Mouse (Mus musculus): ENCODE measurements around the gene Il5ra.

Gene Il5ra

GRCm38 (mm10) chr6:106732563-106732962, 16.3 kb downstream of the Il5ra start:
- no peak for DNase-seq

- DNase-seq, result no peak
Measured at GRCm38 (mm10) chr6:106729682-106730314, 19.0 kb downstream of the Il5ra start.

DNA sequence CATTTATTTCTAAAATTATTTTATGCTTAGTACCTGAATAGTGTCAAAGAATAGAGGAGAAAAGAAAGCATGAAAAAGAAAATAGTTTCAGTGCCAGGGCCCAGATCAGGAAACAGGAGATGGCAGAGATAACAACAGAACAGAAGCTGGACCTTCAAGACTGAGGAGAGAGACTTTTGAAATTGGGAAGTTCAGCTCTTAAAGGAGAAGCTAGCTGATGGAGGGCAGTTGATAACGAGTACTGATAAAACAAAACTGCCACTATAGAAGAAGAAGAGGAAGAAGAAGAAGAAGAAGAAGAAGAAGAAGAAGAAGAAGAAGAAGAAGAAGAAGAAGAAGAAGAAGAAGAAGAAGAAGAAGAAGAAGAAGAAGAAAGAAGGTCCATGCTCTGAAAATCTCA, 21.1 kb downstream of the Il5ra start:
- DNase-seq, result no peak

GRCm38 (mm10) chr6:106726078-106726477, 22.8 kb downstream of the Il5ra start:
- DNase-seq, result no peak

DNA sequence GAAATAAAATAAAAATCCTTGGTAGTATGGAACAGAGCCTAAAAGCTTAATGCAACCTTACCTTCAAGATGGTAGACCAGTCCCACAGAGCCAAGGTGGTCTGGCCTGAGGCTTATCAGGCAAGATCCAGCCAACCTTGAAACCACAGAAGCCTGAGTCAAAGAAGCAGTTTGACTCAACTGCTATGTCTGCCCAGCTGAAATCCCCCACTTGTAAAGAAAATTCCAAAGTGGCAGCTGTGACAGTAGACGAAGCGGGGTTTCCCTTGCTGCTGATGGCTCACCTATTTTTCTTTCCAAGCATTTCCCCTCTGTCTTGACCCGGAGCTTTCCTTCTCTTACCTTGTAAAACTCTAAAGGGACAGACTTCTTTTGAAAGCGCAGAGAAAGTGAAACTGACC, 23.2 kb downstream of the Il5ra start:
- no peak for DNase-seq

- DNase-seq, result no peak
Measured at GRCm38 (mm10) chr6:106705506-106706035, 43.3 kb downstream of the Il5ra start.

DNA sequence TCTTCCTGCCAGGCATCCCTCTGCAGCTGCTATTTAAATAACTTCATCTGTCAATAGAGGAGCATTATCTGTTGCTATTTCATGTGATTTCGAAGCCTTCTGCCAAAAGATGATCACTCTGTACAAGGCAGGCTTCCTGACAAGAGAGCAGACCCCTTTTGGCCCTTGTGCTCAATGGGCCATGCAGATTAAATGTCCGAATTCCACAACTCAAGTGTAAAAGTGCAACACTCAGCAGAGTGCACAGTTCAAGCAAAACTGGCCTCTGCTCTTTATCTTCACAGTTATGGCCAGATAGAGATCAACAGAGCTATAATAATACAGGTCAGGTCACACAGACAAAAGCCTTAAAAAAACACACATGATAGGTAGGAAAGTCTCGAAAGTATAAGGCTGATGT, 46.9 kb downstream of the Il5ra start:
- no peak for DNase-seq

- DNase-seq, result no peak
Measured at GRCm38 (mm10) chr6:106675581-106675980, 73.3 kb downstream of the Il5ra start.

GRCm38 (mm10) chr6:106663780-106664651, 84.8 kb downstream of the Il5ra start:
- peak; percentile 34 for DNase-seq

Data from lung, postnatal 36 days (tissue).